Comparison of ENCODE assay signal across 8 mouse cellular contexts in genomic region chr17:46555673-46556583, GRCm38 (mm10). TPM values are rescaled to one million over a fixed set of nuclear protein-coding genes. Genes with fewer than 3 reads are reported as not detected.
DNase-seq lines count a peak whose midpoint lies in the region; ATAC-seq and TF ChIP-seq lines count a peak whose summit lies in the region.

Gene Srf, minus strand, starts transcription at chr17:46556175.

- WGBS in hindbrain, embryonic 10.5 days: under 1% methylated on average over 87 of the region's 87 CpGs
- 1% methylated on average over 70 of the region's 87 CpGs for WGBS in lung, postnatal 0 days

- H3K27me3 ChIP-seq in hindbrain, embryonic 10.5 days (ENCODE audit: insufficient read depth, poor library complexity, severe bottlenecking): 0 out of 2 replicates have a peak, but pooled peaks cover 8% of the 10 kb centered on the region
- H3K27me3 ChIP-seq in lung, postnatal 0 days (replicated peaks; ENCODE audit: insufficient read depth, low read length): no peaks in the 10 kb centered on the region

- H3K9ac ChIP-seq in lung, postnatal 0 days (replicated peaks; ENCODE audit: low read depth): peak within 1 kb of the TSS; percentile 99

- no peak; the same call in 1 of the 2 replicates for TF ChIP-seq EP300 in lung, postnatal 0 days (IDR thresholded peaks at IDR 0.05)

- H3K4me1 ChIP-seq in hindbrain, embryonic 10.5 days (replicated peaks): peaks cover 52% of the 10 kb centered on the region
- H3K4me1 ChIP-seq in lung, postnatal 0 days (ENCODE audit: insufficient read depth, low read depth, low read length): peaks cover 16% of the 10 kb centered on the region

- H3K9me3 ChIP-seq in hindbrain, embryonic 10.5 days: no peaks in the 10 kb centered on the region
- H3K9me3 ChIP-seq in lung, postnatal 0 days (ENCODE audit: low read length): no peaks in the 10 kb centered on the region

- H3K36me3 ChIP-seq in hindbrain, embryonic 10.5 days: peaks cover 17% of the 10 kb centered on the region
- peaks cover 6% of the 10 kb centered on the region; the same call in 1 of the 2 replicates for H3K36me3 ChIP-seq in lung, postnatal 0 days (ENCODE audit: insufficient read depth, low read length)

- peak within 1 kb of the TSS; percentile 98 for H3K27ac ChIP-seq in hindbrain, embryonic 10.5 days
- peak within 1 kb of the TSS; percentile 96 for H3K27ac ChIP-seq in lung, postnatal 0 days (ENCODE audit: low read length)

- ATAC-seq in frontal cortex, adult (ENCODE audit: low TSS enrichment): peak; percentile 82
- peak; percentile 89 for ATAC-seq in lung, postnatal 0 days

- peak within 1 kb of the TSS; percentile 100 for H3K4me3 ChIP-seq in hindbrain, embryonic 10.5 days
- H3K4me3 ChIP-seq in lung, postnatal 0 days (ENCODE audit: low read depth, low read length): peak within 1 kb of the TSS; percentile 95

- DNase-seq in MN1 (ENCODE audit: low spot score): peak; percentile 99
- peak; percentile 98 for DNase-seq in cerebellum, adult 9-10 months
- peak; percentile 97 for DNase-seq in hindbrain, embryonic 10.5 days (ENCODE audit: low spot score)
- DNase-seq in layer of hippocampus, adult 9-11 months: peak; percentile 99
- peak; percentile 99 for DNase-seq in lung, postnatal 0 days (ENCODE audit: low spot score)
- DNase-seq in ovary, postnatal 14 days (ENCODE audit: low spot score): peak; percentile 90
- DNase-seq in thymus, postnatal 14 days: peak; percentile 97

- TF ChIP-seq CTCF in lung, postnatal 0 days (IDR thresholded peaks at IDR 0.05): peak; percentile 58

- peak within 1 kb of the TSS; percentile 94 for H3K4me2 ChIP-seq in lung, postnatal 0 days (replicated peaks; ENCODE audit: low read depth, low read length)

RNA-seq across cellular contexts. Expression of gene Srf, which starts in this region (rescaled TPM):
- 5.9 and 7.8 TPM in 2 replicates for polyA plus RNA-seq in hindbrain, embryonic 10.5 days (2016; fragmentation: Nextera tagmentation; extraction: Ambion mirVana)
- 5.1 and 5.6 TPM in 2 replicates for polyA plus RNA-seq in lung, postnatal 0 days (2015; fragmentation: Nextera tagmentation; extraction: Ambion mirVana)

Comparison
In these comparisons a context has a peak if more than half of its experiments do, and no peak if none do; other contexts are left out.
1. Peak in every context shown above with its lines: DNase-seq, ATAC-seq, H3K4me3 ChIP-seq and H3K27ac ChIP-seq.